Mouse (Mus musculus) myocyte (in vitro differentiated cells): Measurements from ENCODE around the gene Kif1a. TPM values are rescaled to one million over a fixed set of nuclear protein-coding genes. Genes with fewer than 3 reads are reported as not detected.

Experiments
- H3K27me3 ChIP-seq: one replicate; pipeline ENCODE4 v1.6.1; 2011; ENCODE audit not compliant: control insufficient read depth, insufficient read depth, insufficient read length
- H3K36me3 ChIP-seq: one replicate; pipeline ENCODE4 v1.6.1; 2011; ENCODE audit not compliant: control insufficient read depth, insufficient read depth
- H3K4me2 ChIP-seq: one replicate; pipeline ENCODE4 v1.6.1; 2011; ENCODE audit warnings: low read depth, control low read depth
- H3K4me3 ChIP-seq: one replicate; pipeline ENCODE4 v1.5.1; 2011; ENCODE audit warnings: mild to moderate bottlenecking, control low read depth, moderate library complexity
- H3K79me2 ChIP-seq: one replicate; pipeline ENCODE4 v1.6.1; 2011; ENCODE audit not compliant: control insufficient read depth, insufficient read depth
- H3ac ChIP-seq: one replicate; pipeline ENCODE4 v1.6.1; 2011; ENCODE audit not compliant: control insufficient read depth, insufficient read length
- CEBPB ChIP-seq: IDR thresholded peaks from 2 replicates; pipeline ENCODE4 v1.6.1; 2011; ENCODE audit warnings: mild to moderate bottlenecking, moderate library complexity; ENCODE audit not compliant: poor library complexity, insufficient read depth, severe bottlenecking
- E2F4 ChIP-seq: IDR thresholded peaks from one replicate; pipeline ENCODE4 v1.6.1; 2011; ENCODE audit warnings: mild to moderate bottlenecking, control low read depth, moderate library complexity; ENCODE audit not compliant: insufficient read depth
- MAX ChIP-seq: IDR thresholded peaks from one replicate; pipeline ENCODE4 v1.6.1; 2011; ENCODE audit warnings: low read depth, mild to moderate bottlenecking, control low read depth
- MYOD1 ChIP-seq, 3 experiments: IDR thresholded peaks; one replicate each; pipeline ENCODE4 v1.6.1; 2011; ENCODE audit warnings: control low read depth in 2 of 3, low read depth in 2 of 3, mild to moderate bottlenecking in 2 of 3, moderate library complexity in 1 of 3; ENCODE audit not compliant: insufficient read length in 2 of 3, control insufficient read depth in 1 of 3
- MYOG ChIP-seq, 3 experiments: IDR thresholded peaks; one replicate each; pipeline ENCODE4 v1.6.1; 2011; ENCODE audit warnings: control low read depth in 2 of 3, low read depth in 2 of 3, mild to moderate bottlenecking in 2 of 3; ENCODE audit not compliant: insufficient read length in 2 of 3, control insufficient read depth in 1 of 3, insufficient read depth in 1 of 3
- POLR2A ChIP-seq: IDR thresholded peaks from one replicate; pipeline ENCODE4 v1.6.1; 2011; ENCODE audit warnings: low read depth, mild to moderate bottlenecking, control low read depth, moderate library complexity; ENCODE audit not compliant: insufficient read length
- POLR2AphosphoS2 ChIP-seq: IDR thresholded peaks from one replicate; pipeline ENCODE4 v1.6.1; 2011; ENCODE audit warnings: low read depth, control low read depth; ENCODE audit not compliant: insufficient read length
- REST ChIP-seq: IDR thresholded peaks from one replicate; pipeline ENCODE4 v1.6.1; 2011; ENCODE audit warnings: mild to moderate bottlenecking, control low read depth, moderate library complexity; ENCODE audit not compliant: insufficient read depth, insufficient read length
- SRF ChIP-seq: IDR thresholded peaks from one replicate; pipeline ENCODE4 v1.6.1; 2011; ENCODE audit warnings: low read depth; ENCODE audit not compliant: control insufficient read depth, insufficient read length
- TCF12 ChIP-seq: IDR thresholded peaks from one replicate; pipeline ENCODE4 v1.6.1; 2011; ENCODE audit warnings: mild to moderate bottlenecking, control low read depth; ENCODE audit not compliant: poor library complexity, insufficient read depth, severe bottlenecking
- TCF3 ChIP-seq: IDR thresholded peaks from one replicate; pipeline ENCODE4 v1.6.1; 2011; ENCODE audit warnings: low read depth, control low read depth; ENCODE audit not compliant: insufficient read length
- USF1 ChIP-seq: IDR thresholded peaks from one replicate; pipeline ENCODE4 v1.6.1; 2011; ENCODE audit warnings: low read depth, mild to moderate bottlenecking, control low read depth, moderate library complexity
- polyA plus RNA-seq: library from polyadenylated mRNA; unstranded; fragments of >200 nt; fragmentation: generic; extraction: Trizol; gene quantifications from one replicate; pipeline ENCODE4 v1.2.1, GENCODE M21; 2012; ENCODE audit warnings: missing spikeins

Gene Kif1a
- polyA plus RNA-seq, 1 experiment: 0.95 TPM

GRCm38 (mm10) chr1:93068553-93068952 lies 33.2 kb downstream of the Kif1a start:
- Histone ChIP-seq H3K36me3 (no peaks in the 10 kb centered on the region), H3K4me2 (no peak overlapping the region), H3K79me2 (no peaks in the 10 kb centered on the region), H3ac (no peak overlapping the region), H3K4me3 (no peak overlapping the region), H3K27me3 (peaks cover 11% of the 10 kb centered on the region)
- TF ChIP-seq MAX (no peak), TCF12 (no peak), E2F4 (no peak)

- Histone ChIP-seq H3ac (no peak overlapping the region), H3K4me3 (no peak overlapping the region), H3K36me3 (no peaks in the 10 kb centered on the region), H3K79me2 (no peaks in the 10 kb centered on the region), H3K27me3 (peaks cover 14% of the 10 kb centered on the region), H3K4me2 (no peak overlapping the region)
- TF ChIP-seq MYOG (IDR thresholded peaks at IDR 0.05; ENCODE audit: control insufficient read depth in 1 of 3, insufficient read depth in 1 of 3, insufficient read length in 2 of 3, low read depth in 2 of 3): no peak
- TF ChIP-seq MAX: no peak
- no peak for TF ChIP-seq E2F4
- TF ChIP-seq POLR2A: no peak
- TF ChIP-seq USF1: no peak
- no peak for TF ChIP-seq REST
- no peak for TF ChIP-seq SRF
- TF ChIP-seq MYOD1 (IDR thresholded peaks at IDR 0.05; ENCODE audit: control insufficient read depth in 1 of 3, insufficient read length in 2 of 3, low read depth in 2 of 3): no peak
Observed at GRCm38 (mm10) chr1:93065654-93066053, 36.1 kb downstream of the Kif1a start.

DNA sequence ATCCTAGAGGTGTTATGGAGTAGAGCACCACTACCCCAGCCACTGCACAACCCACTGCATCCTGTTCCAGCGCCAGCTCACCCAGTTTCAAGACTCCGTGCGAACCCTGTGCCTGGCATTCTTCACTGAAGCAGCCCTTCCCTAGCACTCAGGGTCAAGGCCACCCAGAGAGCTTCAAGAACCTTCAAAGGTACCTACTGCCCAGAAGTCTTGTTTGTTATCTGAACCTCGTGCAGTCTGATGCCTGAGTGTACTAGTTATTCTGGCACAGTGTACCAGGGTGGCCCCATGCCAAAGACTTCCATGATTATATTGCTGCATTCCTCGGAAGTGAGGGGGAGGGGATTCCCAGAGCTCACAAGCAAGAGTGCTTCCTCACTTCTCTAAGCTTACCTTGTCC lies 38.1 kb downstream of the Kif1a start:
- H3K4me3 ChIP-seq: no peak overlapping the region
- no peaks in the 10 kb centered on the region for H3K79me2 ChIP-seq
- H3K4me2 ChIP-seq: no peak overlapping the region
- H3K36me3 ChIP-seq: no peaks in the 10 kb centered on the region
- H3K27me3 ChIP-seq: peaks cover 26% of the 10 kb centered on the region
- TF ChIP-seq SRF (no peak), USF1 (no peak), TCF3 (no peak), REST (no peak), POLR2A (no peak), MYOG (IDR thresholded peaks at IDR 0.05; ENCODE audit: control insufficient read depth in 1 of 3, insufficient read depth in 1 of 3, insufficient read length in 2 of 3, low read depth in 2 of 3) (no peak), TCF12 (no peak), E2F4 (no peak), POLR2AphosphoS2 (no peak), CEBPB (no peak), MAX (no peak), MYOD1 (IDR thresholded peaks at IDR 0.05; ENCODE audit: control insufficient read depth in 1 of 3, insufficient read length in 2 of 3, low read depth in 2 of 3) (no peak)
- H3ac ChIP-seq: no peak overlapping the region

DNA sequence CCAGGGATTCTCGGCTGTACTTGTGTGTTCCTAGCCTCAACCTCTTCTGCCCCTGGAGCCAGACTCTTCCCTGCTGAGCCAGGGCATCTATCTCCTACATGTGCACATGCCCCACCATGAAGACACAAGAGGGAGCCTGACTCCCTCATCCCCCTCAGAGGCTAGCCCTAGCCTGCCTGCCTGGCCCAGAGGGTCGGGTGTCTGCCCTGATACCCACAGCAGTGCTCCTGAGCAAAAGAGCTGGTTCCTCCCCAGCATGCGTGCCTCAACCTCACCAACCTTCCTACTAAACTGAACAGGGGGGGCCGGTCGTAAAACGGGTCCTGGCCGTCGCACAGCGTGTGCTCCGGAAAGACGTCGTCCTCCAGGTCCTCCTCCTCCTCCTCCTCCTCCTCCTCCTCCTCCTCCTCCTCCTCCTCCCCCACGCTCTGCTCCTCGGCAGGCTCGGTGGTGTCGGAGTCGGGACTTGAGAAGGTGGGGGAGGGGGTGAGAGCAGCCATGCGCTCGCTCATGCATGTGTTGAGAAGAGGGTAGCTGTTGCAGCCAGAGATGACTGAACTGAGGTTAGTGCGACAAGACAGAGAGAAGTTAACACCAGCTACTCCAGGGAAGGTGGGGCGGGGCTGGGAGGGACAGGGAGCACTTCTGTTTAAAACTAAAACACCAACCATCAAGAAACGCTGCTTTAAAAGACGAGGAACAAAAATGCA lies 50.5 kb downstream of the Kif1a start:
- H3K79me2 ChIP-seq: no peaks in the 10 kb centered on the region
- no peaks in the 10 kb centered on the region for H3K36me3 ChIP-seq
- TF ChIP-seq SRF: no peak
- no peak for TF ChIP-seq TCF3
- no peak for TF ChIP-seq USF1
- no peak for TF ChIP-seq CEBPB
- TF ChIP-seq E2F4: no peak
- no peak for TF ChIP-seq MAX
- TF ChIP-seq MYOG (IDR thresholded peaks at IDR 0.05; ENCODE audit: control insufficient read depth in 1 of 3, insufficient read depth in 1 of 3, insufficient read length in 2 of 3, low read depth in 2 of 3): no peak
- TF ChIP-seq POLR2A: no peak
- no peak for TF ChIP-seq MYOD1 (IDR thresholded peaks at IDR 0.05; ENCODE audit: control insufficient read depth in 1 of 3, insufficient read length in 2 of 3, low read depth in 2 of 3)
- no peak for TF ChIP-seq REST
- no peak for TF ChIP-seq TCF12
- TF ChIP-seq POLR2AphosphoS2: no peak
- H3K27me3 ChIP-seq: peaks cover 18% of the 10 kb centered on the region
- H3ac ChIP-seq: no peak overlapping the region
- no peak overlapping the region for H3K4me2 ChIP-seq
- no peak overlapping the region for H3K4me3 ChIP-seq

- Histone ChIP-seq H3ac (no peak overlapping the region), H3K27me3 (peaks cover 18% of the 10 kb centered on the region), H3K4me3 (no peak overlapping the region), H3K36me3 (no peaks in the 10 kb centered on the region), H3K4me2 (no peak overlapping the region), H3K79me2 (no peaks in the 10 kb centered on the region)
- TF ChIP-seq E2F4: no peak
- no peak for TF ChIP-seq MAX
- no peak for TF ChIP-seq TCF3
- TF ChIP-seq USF1: no peak
- no peak for TF ChIP-seq POLR2A
Observed at GRCm38 (mm10) chr1:93050071-93050470, 51.7 kb downstream of the Kif1a start.
